Mouse (Mus musculus) embryo, embryonic 9.5 days (tissue): Measurements from ENCODE around the gene Vmn2r25.
"Not testable (repeated sequence)": the region's sequence is repeated elsewhere in the genome, so short reads cannot be mapped to it uniquely, and the experiment has no call there.

Source experiments
- DNase-seq: peaks from one replicate; pipeline ENCODE4 v3.0.0-alpha.2; 2017; ENCODE audit errors: extremely low spot score

Vmn2r25 gene

GRCm38 (mm10) chr6:123853363-123853762 lies at the start of gene Vmn2r25:
Vmn2r25 (minus strand) TSS chr6:123853463.
- DNase-seq, result not testable (repeated sequence)

- no peak for DNase-seq
These were observed 33.3 kb downstream of the Vmn2r25 start for GRCm38 (mm10) chr6:123819951-123820350.

- not testable (repeated sequence) for DNase-seq
These were observed 43.0 kb downstream of the Vmn2r25 start for GRCm38 (mm10) chr6:123810291-123810690.

- DNase-seq, result no peak
These were observed 59.5 kb downstream of the Vmn2r25 start for GRCm38 (mm10) chr6:123793746-123794145.

- no peak for DNase-seq
These were observed 68.4 kb downstream of the Vmn2r25 start for GRCm38 (mm10) chr6:123784857-123785256.

- no peak for DNase-seq
These were observed 74.7 kb downstream of the Vmn2r25 start, which contains the start of gene Vmn2r24 for GRCm38 (mm10) chr6:123778579-123778978. Vmn2r24 (plus strand) TSS chr6:123778879.
